Mouse (Mus musculus): ENCODE measurements around the gene Oas1f.

The Oas1f gene

Small RNA genes lying within 50 kb of the gene (microRNA-seq; reads per million reads assigned to microRNA genes)
- 0 reads per million in 2 experiments for gene Gm22907
